Mouse (Mus musculus) mesoderm, embryonic 11.5 days (tissue): ENCODE results near the gene Susd1.

Experiments used
- DNase-seq: peaks from one replicate; pipeline ENCODE4 v3.0.0-alpha.2; 2012; ENCODE audit warnings: low read depth, low spot score

The Susd1 gene

GRCm38 (mm10) chr4:59340714-59341113 lies 97.7 kb downstream of the Susd1 start:
- peak; percentile 86 for DNase-seq

DNA sequence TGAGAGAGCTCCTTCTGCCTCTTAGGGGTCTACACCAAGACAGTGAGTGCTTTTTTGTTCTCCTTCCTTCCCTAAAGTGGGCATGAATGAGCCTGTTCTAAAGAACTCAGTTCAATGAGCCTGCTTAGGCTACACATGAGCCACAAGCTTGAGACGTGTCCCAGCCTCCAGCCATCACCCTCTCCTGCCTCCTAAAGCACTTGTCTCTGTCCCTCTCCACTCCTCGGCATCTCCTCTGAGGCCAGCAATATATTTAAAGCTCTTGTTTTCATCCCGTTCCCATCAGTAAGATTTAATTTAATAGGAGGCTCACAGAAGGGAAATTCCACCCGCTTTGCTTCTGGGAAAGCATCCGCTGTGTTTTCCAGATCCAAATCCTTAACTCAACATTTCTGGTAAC lies 98.4 kb downstream of the Susd1 start:
- no peak for DNase-seq

DNA sequence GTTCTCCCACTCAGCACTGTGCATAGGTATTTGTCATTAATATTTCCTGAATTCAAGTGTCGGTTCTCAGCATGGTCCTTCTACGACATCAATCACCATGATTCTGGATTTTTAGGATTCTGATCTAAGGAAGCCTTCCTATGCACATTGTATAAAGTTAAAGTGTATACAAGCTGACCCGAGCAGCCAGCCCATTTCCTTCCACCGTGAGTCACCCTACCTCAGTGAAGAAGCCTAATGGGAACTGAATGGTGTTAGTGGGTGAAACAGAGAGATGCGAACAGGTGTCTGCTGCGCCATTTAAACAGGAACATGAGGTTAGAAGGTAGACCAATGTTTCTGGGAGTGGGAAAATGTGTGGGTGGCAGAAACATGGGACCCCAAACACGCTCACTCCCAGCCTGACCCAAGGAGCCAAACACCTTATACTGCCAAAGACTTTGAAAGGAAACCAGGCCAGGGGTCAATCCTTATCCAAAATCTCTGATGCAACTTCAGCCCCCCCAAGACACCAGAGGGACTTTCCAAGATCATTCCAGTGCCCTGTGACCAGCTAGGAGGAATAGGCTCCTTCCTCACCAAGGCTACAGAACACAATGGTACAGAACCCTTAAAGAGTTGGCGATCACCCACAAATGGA lies 99.4 kb downstream of the Susd1 start:
- no peak for DNase-seq

DNA sequence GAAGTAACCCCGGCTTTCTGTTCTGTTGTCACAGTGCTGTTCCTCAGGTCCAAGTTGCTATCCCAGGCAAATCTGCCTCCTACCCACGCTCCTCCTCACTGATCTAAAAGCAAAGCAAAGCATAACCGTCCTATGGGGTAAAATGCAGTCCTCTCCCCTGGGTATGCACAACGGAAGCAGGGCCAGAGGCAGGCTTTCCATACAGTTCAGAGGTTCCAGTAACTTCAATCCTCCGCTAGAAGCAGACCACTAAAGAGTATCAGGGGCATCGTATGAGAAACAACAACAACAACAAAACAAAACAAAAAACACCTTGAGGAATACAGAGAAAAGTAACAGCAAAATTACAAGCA lies 100.9 kb downstream of the Susd1 start:
- DNase-seq, result no peak

DNA sequence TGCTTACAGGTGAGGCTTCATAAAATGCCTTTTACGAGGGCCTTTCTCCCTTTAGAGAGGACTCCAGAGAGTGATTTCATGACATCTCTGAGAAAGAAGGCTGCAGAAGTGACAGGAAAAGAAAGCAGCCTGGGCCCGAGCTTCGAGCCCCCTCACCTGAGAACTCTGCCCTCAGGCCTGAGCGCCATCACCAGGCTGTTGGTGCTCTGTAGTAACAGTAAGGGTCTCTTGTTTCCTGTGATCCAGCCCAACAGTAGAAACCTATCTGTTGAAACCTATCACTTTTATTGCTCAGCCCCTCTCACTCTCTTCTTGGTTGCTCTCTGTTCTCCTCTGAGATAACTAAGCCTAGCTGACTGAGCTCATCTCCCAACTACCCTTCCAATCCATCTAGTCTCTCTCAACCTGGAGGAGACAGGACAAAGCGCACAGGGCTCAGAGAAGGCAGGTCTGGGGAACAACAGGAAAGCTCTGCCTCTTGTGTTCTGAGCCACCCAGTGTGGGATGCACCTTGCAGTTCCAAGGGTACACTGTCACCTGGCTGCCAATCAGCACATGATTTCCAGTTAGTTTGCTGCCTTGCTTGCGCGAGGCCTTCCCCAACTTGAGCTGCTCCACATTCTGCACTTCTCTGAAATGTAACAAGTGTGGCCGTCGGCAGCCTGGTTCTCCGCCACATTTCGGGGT lies 101.4 kb downstream of the Susd1 start:
- DNase-seq, result no peak

- no peak for DNase-seq
Measured at GRCm38 (mm10) chr4:59336439-59336809, 102.0 kb downstream of the Susd1 start.

DNA sequence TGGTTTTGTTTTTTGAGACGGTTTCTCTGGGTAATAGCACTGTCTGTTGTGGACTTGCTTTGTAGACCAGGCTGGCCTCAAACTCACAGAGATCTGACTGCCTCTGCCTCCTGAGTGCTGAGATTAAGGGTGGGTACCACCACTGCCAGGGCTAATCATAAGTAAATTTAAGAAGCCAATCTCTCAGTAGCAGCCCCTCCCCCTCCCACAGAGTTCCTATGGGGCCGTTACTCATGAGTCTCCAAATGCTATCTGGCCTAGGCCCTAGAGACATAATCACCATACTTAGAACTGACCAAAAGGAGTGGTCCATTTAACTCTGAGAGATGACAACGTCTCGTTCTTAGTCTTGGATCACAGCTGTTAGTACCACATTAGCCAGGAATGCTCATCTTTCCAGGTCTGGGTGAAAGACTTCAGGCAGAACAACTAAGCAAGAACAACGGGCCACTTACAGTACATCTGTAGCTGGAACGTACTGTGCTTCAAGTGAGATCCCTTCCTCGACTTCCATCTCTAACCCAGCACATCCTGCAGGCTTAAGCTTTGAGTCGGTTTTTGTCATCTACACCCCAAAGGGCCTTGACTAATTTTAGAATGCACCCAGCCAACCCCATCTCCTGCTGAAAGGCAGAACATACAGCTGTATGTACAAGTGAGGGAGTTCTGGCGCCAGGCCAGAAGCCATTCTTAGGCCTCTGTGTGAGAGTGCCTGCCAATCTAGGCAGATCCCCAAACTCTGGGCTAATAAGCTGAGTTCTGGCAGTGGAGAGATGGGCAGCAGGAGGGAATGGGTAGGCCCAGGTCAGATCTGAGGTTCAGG lies 102.6 kb downstream of the Susd1 start:
- DNase-seq, result no peak

- DNase-seq, result no peak
Measured at GRCm38 (mm10) chr4:59335101-59335500, 103.3 kb downstream of the Susd1 start.

- no peak for DNase-seq
Measured at GRCm38 (mm10) chr4:59334236-59334635, 104.2 kb downstream of the Susd1 start.

DNA sequence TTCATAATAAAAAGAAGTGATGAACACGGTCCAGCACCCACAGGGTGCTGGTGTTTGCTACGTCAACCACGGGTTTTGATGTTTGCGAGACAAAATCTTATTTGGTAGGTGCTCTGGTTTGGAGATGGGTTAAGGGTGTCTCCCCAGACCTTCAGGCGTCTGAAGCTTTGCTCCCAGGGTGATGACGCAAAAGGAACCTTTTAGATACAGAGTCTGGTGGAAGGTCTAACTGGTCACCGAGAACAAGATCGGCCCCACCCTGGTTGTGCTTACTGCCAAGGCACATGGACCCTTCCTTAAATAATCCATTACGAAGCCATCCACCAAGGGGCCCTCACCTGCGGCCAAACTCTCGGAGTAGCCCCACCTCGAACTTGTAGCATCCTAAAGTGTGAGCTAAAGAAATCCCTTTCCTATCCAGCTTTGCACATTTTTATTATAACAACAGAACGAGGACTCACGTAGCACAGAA lies 105.0 kb downstream of the Susd1 start:
- no peak for DNase-seq

- no peak for DNase-seq
Measured at GRCm38 (mm10) chr4:59332691-59333423, 105.6 kb downstream of the Susd1 start.

GRCm38 (mm10) chr4:59332089-59332488 lies 106.3 kb downstream of the Susd1 start:
- no peak for DNase-seq

DNA sequence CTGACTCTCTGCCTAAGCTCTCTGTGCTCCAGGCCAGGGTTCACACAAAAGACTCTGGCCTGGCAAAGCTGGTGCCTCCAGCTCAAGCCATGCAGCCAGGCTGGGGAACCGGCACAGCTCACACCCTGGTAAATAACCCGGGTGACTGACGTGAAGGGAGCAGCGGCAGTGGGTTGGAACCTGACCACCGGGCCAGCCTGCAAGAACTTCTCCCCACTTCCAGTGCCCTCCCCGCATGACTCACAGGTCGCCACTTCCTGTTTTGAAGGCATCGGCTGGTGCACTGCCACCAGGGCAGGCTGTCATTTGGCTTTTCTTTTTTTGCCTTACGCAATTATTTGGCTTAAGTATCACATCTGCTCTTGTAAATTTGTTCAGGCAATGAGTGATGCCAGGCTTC lies 106.8 kb downstream of the Susd1 start:
- DNase-seq, result no peak

DNA sequence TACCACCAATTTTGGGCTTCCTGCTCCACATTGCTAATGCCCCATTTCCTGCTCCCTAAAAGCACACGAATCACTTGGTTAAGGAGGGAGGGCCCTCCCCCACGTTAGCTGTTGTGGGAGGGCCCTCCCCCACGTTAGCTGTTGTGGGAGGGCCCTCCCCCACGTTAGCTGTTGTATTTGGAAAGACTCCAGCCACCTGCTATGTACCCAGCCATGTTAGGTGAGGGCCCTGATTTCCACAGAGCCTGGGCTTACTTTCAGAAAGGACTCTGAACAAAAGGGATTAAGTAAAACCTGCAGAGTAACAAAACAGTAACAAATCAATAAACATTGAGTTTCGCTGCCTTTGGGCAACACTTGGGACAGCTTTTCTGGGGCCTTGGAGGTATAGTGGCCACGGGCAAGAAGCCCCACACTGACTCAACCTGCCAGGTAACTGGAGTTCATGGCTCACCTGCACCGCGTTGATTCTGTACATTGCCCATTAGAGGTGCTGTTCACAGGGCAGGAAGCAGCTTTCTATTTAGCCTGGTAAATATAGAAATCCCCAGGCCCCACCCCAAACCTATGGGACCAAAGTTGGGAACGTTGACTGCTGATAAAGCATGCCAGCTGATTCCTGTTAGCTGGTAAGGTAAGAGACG lies 107.3 kb downstream of the Susd1 start:
- no peak for DNase-seq

DNA sequence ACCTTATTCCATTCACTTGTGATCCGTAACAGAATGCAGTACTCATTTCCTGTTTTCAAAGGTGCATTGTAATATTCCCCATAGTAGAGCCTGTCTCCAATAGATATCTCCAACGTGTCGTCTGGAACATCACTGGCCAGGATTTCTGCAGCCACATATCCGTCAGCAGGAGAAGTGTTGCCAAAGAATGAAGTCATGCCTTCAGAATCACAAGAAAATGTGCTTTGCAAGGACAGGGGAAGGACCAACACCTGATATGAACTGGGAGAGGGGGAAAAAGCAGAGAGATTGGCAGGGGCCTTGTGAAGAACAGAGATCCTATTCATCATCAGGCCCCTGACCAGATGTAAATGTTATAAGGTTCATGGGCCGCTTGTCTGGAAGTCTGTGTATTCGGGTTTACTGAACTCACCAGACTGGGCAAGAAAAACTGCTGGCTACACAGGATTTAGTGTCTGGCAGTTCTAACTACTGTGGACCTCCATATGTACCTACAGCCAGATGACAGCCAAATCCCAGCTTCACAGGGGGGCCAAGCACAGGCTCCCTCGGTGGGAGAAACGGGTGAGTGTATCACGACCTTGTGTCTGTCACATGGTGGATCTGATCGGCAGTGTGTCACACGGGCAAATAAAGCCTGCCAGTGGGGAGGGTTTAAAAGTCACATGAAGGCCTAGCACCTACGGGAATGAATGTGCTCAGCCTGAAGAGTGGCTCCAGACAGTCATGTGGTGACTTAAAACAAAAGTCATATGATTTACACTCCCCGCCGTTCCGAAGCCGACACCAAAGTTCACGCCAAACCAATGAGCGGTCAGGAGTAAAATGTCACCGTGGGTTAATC lies 108.8 kb downstream of the Susd1 start:
- no peak for DNase-seq

DNA sequence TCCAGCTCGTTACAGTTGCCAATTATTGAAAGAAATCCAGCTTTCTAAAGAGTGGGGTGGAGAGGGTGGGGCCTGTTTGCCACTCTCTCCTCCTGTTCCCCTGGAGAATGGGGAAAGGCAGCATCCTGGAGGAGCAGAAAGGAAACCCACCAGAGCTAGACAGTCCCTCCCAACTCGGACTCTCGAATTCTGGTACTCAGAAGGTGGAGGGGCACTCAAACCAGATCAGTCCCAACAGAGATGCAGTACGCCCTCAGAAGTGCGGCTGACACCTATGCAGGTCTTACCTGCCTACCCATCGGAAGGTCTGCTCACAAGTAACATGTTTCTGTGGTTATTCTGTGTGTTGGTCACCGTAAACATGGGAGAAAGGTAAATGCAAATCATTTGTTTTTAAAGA lies 109.6 kb downstream of the Susd1 start:
- no peak for DNase-seq

DNA sequence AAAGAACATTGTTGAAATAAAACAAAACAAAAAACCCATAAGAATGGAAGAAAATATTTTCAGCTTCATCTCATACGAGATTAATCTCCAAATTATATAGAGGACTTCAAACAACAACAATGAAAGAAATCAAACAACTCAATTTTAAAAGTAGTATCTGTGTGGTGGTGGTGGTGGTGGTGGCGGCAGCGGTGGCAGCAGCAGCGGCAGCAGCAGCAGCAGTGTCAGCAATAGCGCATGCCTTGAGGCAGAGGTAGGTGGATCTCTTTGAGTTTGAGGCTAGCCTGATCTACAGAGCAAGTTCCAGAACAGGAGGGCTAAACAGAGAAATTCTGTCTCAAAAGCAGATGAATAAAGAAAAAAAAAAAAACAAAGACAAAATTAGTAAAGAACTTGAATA lies 110.4 kb downstream of the Susd1 start:
- DNase-seq, result no peak

GRCm38 (mm10) chr4:59326031-59326760 lies 112.2 kb downstream of the Susd1 start:
- DNase-seq, result no peak

GRCm38 (mm10) chr4:59324317-59324716 lies 114.1 kb downstream of the Susd1 start:
- no peak for DNase-seq

DNA sequence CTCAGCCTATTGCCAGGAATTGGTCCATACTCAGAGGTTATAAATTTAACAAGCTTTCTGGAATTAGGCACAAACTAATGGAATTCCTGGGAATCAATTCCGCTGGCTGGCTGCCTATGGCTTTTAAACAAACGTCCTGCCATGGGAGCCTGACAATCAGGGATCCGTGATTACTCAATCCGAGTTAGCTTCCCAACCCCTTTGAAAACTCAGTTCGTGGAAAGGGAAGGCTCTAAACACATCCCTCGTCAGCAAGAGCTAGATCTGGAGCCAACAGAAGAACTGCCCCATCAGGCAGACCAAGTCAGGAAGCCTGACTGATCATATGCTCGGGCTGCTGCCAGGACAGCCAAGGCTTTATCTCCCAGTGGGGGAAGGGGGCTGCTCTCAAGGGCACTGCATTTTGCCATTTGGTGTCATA lies 115.2 kb downstream of the Susd1 start:
- DNase-seq, result peak; percentile 18
